Mouse (Mus musculus) heart, postnatal 36 days (tissue): ENCODE measurements around the gene Celf5. TPM values are rescaled to one million over a fixed set of nuclear protein-coding genes. Genes with fewer than 3 reads are reported as not detected.

Experiments
- DNase-seq, 2 experiments: peaks; one replicate each; pipeline ENCODE4 v3.0.0; 2021 to 2022
- intact Hi-C: fragments of 180-260 bp; cut with DNase I; formaldehyde crosslinking; loops from one replicate; pipeline ENCODE4 v1.15.1; 2025
- total RNA-seq, 2 experiments: library from RNA; stranded (reverse); gene quantifications; 2 replicates each; pipeline ENCODE4 v1.2.3; 2021

Gene Celf5
- total RNA-seq, 2 experiments from 2014 or later = 0.24 TPM; not detected in 1

DNA sequence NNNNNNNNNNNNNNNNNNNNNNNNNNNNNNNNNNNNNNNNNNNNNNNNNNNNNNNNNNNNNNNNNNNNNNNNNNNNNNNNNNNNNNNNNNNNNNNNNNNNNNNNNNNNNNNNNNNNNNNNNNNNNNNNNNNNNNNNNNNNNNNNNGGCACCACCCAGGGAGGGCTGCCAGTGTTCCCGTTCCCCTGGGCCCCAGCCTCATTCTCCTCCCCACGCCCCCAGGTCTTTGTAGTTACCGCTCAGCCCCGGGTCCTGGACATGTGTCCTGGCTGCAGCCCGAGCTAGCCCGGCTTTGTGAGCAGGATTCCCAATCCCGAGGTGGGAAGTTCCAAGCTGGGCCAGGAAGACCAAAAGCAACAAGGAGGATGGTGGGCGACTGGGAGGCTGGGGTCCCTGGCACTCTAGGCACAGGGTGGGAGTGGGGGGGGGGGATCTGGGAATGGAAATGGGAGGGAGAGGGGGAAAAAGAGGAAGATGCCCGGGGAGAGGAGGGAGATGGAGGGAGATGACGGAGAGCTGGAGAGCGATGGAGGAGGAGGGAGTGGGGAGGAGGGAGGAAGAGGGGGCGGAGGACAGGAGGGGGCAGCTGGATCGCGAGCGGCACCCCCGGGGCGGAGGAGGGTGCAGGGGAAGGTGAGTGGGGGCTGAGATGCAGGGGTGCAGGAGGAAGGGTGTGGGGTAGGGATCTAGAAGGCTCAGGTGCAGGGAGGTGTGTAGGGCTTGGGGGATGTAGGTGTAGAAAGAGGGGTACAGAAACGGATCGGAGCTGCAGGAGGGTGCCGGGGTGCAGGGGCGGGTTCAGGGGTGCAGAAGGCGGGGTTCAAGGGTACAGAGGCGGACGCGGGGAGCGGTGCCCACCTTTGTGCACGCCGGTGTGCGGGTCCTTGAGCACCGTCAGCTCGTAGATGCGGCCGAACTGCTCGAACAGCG is 640 bp downstream of the Celf5 start:
- intact Hi-C loops = no loop called here
- DNase-seq = no peak

DNA sequence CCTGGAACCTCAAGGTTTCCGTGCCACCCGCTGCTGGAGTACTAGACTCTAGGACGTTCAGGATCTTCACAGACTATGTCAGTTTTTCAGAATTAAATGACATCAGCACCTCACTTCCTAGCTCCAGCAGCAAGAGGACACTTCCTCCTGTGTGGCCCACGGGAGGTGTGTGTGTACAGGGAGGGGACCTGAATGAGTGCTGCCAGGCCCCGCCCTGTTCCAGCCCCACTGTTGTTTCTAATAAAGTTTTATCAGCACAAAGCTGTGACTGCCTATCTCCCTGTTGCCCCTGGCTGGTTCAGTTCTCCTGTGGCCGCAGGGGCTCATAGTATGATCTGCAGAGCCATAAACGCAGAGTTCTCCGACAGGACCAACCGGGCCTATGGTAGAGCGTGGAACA is 8.0 kb downstream of the Celf5 start:
- no peak for DNase-seq
- intact Hi-C loops = no loop called here

DNA sequence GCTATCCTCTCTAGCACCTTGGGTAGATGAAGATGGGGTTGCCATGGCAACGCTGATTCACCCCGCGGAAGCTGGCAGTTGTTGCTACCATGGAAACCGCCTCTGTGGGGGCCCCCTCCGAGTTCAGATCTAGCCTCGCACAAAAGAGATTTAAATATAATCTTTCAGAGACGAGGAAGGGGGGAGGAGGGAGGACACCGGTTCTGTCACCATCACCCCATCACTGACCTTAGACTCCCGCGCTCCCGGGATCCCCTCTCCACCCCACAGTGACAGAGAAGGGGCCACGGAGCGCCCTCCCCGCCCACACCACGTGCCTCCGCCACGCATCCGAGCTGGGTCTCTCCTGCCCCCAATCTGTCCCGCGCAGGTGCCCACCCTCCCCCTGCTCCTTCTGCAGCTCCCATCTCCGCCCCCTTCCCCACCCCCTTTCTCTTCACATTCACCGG is 9.5 kb downstream of the Celf5 start:
- no peak for DNase-seq
- intact Hi-C loops = no loop called here

- no peak for DNase-seq
Measured at GRCm38 (mm10) chr10:81472403-81473002, 10.0 kb downstream of the Celf5 start.

DNA sequence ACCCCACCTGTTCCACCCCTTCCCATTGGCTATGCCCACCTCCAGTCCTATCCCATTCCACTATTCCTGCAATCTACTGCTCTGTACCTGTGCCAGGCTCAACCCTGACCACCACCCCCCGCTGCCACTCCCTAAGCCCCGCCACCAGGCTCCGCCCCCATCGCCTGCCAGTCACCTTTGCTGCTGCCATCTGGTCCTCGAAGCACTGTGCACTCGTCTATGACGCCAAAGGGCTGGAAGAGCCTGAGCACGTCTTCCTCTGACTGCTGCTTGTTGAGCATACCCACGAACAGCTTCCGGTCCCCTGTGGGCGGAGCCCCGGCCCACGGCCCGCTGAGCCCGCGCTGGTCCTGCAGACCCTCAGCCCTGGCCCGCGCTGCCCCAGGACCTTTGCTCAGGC is 12.1 kb downstream of the Celf5 start:
- no peak for DNase-seq
- intact Hi-C loops = no loop called here

More at GRCm38 (mm10) chr10:81472403-81473002, 10.0 kb downstream of the Celf5 start:
- intact Hi-C loops = no loop called here

GRCm38 (mm10) chr10:81469253-81469652 is 13.3 kb downstream of the Celf5 start:
- DNase-seq = no peak

DNA sequence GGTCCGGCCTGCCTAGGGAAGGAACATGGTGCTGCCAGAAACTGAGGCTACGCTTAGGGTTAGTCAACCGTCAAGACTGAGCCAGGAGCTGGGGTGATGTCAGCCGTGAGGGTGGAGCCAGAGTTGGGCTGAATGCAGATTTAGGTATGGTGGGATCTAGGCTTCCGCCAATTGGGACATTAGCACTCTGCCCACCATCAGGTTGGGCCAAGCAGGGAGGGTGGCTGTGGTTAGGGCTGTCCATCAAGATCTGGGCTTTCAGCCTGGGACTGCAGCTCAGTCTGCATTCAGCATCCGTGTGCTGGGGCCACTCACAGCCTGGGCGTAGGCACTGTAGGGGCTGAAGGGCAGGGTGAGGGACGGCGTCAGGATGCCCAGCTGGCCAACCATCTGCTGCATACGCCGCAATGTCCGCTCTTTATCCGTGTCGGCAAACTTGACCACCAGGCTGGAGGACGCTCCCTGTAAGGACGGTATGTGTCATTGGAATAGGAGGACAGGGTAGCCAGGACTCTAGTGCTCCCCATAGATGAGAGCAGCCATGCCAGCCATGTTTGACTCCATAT is 14.8 kb downstream of the Celf5 start:
- intact Hi-C loops = no loop called here
- DNase-seq = no peak

More at GRCm38 (mm10) chr10:81469253-81469652, 13.3 kb downstream of the Celf5 start:
- intact Hi-C loops = no loop called here

- DNase-seq = no peak
- intact Hi-C loops = no loop called here
Measured at GRCm38 (mm10) chr10:81466881-81467280, 15.6 kb downstream of the Celf5 start.

GRCm38 (mm10) chr10:81466066-81466465 is 16.4 kb downstream of the Celf5 start:
- DNase-seq = no peak
- intact Hi-C loops = no loop called here

DNA sequence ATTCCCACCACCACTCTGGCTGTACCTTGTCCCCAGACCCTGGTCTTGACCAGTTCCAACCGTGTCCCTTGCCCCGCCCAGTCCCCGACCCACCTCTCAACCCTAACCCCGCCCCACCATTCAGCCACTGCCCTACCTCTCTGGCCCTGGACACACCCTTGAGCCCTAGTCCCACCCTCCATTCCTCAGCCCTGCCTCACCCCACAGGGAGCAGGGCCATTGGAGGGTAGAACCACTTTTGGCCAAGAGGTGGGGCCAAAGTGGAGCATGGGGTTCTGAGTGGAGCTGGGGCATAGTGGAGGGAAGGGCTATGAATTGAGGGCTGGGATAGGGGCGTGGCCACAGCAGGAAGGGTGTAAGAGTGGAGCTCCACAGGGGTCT is 17.3 kb downstream of the Celf5 start:
- intact Hi-C loops = no loop called here
- no peak for DNase-seq

DNA sequence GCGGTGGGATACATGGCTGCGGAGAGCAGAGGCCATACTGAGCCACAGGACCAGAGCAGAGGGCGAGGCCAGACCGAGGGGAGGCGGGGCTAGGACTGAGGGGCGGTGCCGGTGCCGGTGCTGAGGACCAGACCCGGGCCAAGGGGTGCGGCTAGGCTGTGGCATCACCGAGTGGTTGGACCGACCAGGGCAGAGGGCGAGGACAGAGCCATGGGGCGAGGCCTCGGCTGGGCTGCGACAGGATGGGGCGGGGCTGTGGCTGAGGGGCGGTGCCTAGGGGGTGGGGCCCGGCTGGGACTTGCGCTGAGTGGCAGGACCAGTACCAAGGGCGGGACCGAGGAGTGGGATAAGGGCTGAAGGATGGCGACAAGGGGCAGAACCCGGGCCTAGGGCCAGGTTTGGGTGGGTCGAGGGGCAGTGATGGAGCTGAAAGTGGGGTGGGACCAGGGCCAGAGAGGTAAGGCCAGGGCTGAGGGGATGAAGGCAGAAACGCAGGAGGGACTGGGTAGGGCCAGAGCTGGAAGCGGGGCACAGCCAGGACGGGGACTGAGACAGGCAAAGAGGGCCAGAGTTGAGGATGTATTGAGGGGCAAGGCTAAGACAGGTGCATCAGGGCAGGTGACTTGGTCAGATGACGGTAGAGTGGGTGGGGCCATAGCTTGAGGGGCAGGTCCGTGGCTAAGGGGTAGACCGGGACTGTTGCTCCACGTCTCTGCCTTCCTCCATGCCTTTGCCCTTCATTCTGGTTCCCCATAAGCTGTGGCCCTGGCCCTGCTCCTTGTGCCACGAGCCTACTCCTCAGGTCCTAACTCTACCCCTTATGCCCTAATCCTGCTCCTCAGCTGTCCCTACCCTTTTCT is 17.9 kb downstream of the Celf5 start:
- no peak for DNase-seq

GRCm38 (mm10) chr10:81463531-81463930 is 19.0 kb downstream of the Celf5 start:
- no peak for DNase-seq
- intact Hi-C loops = no loop called here

More for the DNA sequence above, 17.9 kb downstream of the Celf5 start:
- intact Hi-C loops = no loop called here

DNA sequence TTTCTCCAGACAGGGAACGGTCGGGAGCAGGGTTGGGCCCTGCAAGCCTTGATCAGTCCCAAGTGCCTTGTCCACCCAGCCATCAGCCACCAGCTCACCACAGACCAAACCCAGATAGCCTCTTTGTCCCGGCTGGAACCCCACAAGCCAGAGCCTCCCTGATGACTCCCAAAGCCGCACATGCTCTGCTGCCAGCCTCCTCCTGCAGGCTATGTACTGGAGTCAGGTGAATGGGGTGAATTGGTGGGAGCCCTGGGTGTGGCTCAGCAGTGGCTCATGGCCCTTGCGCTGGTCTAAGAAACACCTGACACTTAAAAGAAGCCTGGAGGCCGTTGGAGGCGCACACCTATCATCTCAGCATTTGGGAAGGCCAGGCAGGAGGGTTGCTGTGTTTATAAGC is 19.6 kb downstream of the Celf5 start:
- intact Hi-C loops = no loop called here
- no peak for DNase-seq

- intact Hi-C loops = no loop called here
- no peak for DNase-seq
Measured at GRCm38 (mm10) chr10:81462415-81462804, 20.1 kb downstream of the Celf5 start.

GRCm38 (mm10) chr10:81461673-81462414 is 20.7 kb downstream of the Celf5 start:
- DNase-seq = no peak
- intact Hi-C loops = no loop called here

DNA sequence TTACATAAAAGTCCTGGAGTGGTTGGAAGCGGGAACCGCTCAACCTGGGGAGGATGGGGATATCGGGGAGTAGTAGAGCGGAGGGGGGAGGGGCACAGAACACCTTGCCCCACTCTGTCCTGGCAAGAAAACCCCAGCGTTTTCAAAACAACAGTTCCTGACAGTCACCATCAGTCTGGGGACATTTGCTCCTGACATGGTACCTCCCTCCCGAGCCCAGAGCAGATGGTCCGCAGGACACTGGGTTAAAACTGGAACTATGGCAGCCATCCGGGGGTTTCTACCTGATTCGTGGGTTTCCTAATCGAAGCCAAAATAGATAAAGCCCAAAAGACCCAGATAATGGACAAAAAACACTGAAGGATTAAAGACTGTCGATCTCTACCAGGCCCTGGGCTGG is 21.6 kb downstream of the Celf5 start:
- no peak for DNase-seq
- intact Hi-C loops = no loop called here

GRCm38 (mm10) chr10:81460471-81460870 is 22.0 kb downstream of the Celf5 start:
- no peak for DNase-seq
- intact Hi-C loops = no loop called here

- no peak for DNase-seq
- intact Hi-C loops = no loop called here
Measured at GRCm38 (mm10) chr10:81459399-81459798, 23.1 kb downstream of the Celf5 start.

GRCm38 (mm10) chr10:81458267-81458666 is 24.2 kb downstream of the Celf5 start:
- intact Hi-C loops = no loop called here
- no peak for DNase-seq

GRCm38 (mm10) chr10:81457624-81458023 is 24.9 kb downstream of the Celf5 start:
- no peak for DNase-seq
- intact Hi-C loops = no loop called here
